Mouse (Mus musculus) embryo, embryonic 11 days (tissue): Measurements from ENCODE around the gene Twf2.

Source experiments
- DNase-seq: peaks from one replicate; pipeline ENCODE4 v3.0.0-alpha.2; 2015

Gene Twf2

GRCm38 (mm10) chr9:106179964-106180363 is 22.9 kb upstream of the Twf2 start:
- DNase-seq = no peak

GRCm38 (mm10) chr9:106182146-106182545 is 20.8 kb upstream of the Twf2 start:
- DNase-seq = no peak

GRCm38 (mm10) chr9:106183996-106184395 is 18.9 kb upstream of the Twf2 start:
- DNase-seq = no peak

GRCm38 (mm10) chr9:106191355-106191754 is 11.6 kb upstream of the Twf2 start:
- DNase-seq = no peak

GRCm38 (mm10) chr9:106192024-106192423 is 10.9 kb upstream of the Twf2 start:
- DNase-seq = no peak

GRCm38 (mm10) chr9:106192998-106193397 is 9.9 kb upstream of the Twf2 start:
- no peak for DNase-seq

GRCm38 (mm10) chr9:106193930-106194807 is 8.7 kb upstream of the Twf2 start:
- DNase-seq = no peak

GRCm38 (mm10) chr9:106195693-106196092 is 7.2 kb upstream of the Twf2 start:
- DNase-seq = no peak

GRCm38 (mm10) chr9:106197081-106197713 is 5.7 kb upstream of the Twf2 start:
- no peak for DNase-seq

- DNase-seq = no peak
Measured at GRCm38 (mm10) chr9:106197732-106198131, 5.2 kb upstream of the Twf2 start.

- peak; percentile 89 for DNase-seq
Measured at GRCm38 (mm10) chr9:106198962-106199458, 3.9 kb upstream of the Twf2 start.

GRCm38 (mm10) chr9:106199535-106200272 is 3.2 kb upstream of the Twf2 start, which contains the start of gene Ppm1m:
TSS of gene Ppm1m (minus strand) at chr9:106199746.
- DNase-seq = no peak

GRCm38 (mm10) chr9:106201895-106202294 is 1.0 kb upstream of the Twf2 start:
- no peak for DNase-seq

GRCm38 (mm10) chr9:106203990-106204851 is 1.3 kb downstream of the Twf2 start:
- no peak for DNase-seq

- DNase-seq = no peak
Measured at GRCm38 (mm10) chr9:106205713-106206290, 2.9 kb downstream of the Twf2 start.

- DNase-seq = no peak
Measured at GRCm38 (mm10) chr9:106206515-106206914, 3.6 kb downstream of the Twf2 start.

GRCm38 (mm10) chr9:106208181-106208580 is 5.3 kb downstream of the Twf2 start:
- DNase-seq = no peak

GRCm38 (mm10) chr9:106209954-106210353 is 7.0 kb downstream of the Twf2 start:
- no peak for DNase-seq

- DNase-seq = no peak
Measured at GRCm38 (mm10) chr9:106210853-106211609, 8.1 kb downstream of the Twf2 start.

- DNase-seq = peak; percentile 96
Measured at GRCm38 (mm10) chr9:106211680-106212593, 9.0 kb downstream of the Twf2 start.
